Mouse (Mus musculus) adipocyte (in vitro differentiated cells): ENCODE measurements at regions not wholly inside any gene's neighbourhood (a gene's known extent, or its start where the extent isn't known, plus 50 kb on each side); places are given as distances from the start of the nearest gene placed in this dataset.
"Not testable (repeated sequence)": the region's sequence is repeated elsewhere in the genome, so short reads cannot be mapped to it uniquely, and the experiment has no call there.

ENCODE experiments used
- DNase-seq: peaks from one replicate; pipeline ENCODE4 v3.0.0-alpha.2; 2016; ENCODE audit warnings: low spot score

DNA sequence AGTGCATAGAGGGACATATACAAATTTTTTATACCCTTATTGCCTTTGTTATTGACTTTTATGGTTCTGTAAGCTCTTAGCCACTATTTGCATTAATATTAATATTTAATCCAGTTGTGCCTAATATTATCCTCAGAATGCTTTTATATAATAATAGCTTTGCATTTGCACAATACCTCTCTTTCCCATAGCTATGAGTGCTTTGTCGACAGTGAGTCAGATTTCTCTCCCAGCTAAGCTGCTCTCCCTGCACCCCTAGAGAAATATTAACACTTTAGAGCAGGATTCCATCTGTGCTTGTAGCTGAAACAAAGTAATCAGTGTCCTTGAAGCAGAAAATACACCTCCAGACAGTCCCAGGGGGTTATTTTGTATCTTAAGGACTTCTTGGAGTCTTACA, 288.6 kb upstream of the Arglu1 start:
- DNase-seq, result no peak

DNA sequence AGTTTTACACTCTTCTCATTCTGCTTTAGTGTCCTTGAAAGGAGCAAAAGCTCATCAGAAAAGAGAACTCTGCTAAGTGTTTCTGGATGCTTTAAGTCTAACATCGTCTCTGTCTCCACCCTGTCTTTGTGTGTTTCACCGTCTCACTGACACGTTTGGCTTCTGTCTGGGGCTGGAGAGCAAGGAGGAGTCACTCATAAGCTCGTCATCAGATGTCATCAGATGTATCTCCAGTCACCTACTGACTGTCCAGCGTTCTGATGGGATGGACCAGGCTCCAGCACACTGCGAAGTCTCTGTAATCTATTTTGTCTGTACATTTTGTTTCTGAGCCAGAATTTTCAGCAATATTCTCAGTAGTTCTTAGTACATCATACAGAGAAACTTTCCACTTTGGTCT, 283.4 kb upstream of the Arglu1 start:
- no peak for DNase-seq

GRCm38 (mm10) chr8:8973334-8973733, 283.0 kb upstream of the Arglu1 start:
- DNase-seq, result no peak

DNA sequence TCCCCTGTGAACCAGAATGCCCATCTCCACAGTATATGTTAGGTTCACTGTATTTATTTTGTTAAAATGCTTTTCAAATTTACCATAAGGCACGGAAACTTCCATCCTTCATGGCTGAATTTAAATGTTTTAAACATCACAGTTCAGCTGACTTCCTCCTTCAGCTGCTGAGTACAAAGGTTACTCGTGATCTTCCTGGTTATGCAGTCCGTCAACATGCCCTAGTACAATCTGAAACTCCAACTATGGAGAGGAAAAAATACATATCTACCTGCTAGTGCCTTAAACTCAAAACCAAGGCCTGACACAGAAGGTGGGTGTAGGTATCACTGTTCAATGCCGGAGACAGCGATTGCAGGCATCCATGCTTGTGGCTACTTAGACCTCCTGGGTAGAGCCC, 280.5 kb upstream of the Arglu1 start:
- no peak for DNase-seq

GRCm38 (mm10) chr8:8970346-8970745, 280.0 kb upstream of the Arglu1 start:
- DNase-seq, result no peak

GRCm38 (mm10) chr8:8969112-8969950, 279.0 kb upstream of the Arglu1 start:
- DNase-seq, result peak; percentile 22

- no peak for DNase-seq
These were observed 276.3 kb upstream of the Arglu1 start for GRCm38 (mm10) chr8:8966658-8967048.

GRCm38 (mm10) chr8:8965983-8966657, 275.8 kb upstream of the Arglu1 start:
- DNase-seq, result no peak

GRCm38 (mm10) chr8:8960221-8960620, 269.9 kb upstream of the Arglu1 start:
- DNase-seq, result no peak

DNA sequence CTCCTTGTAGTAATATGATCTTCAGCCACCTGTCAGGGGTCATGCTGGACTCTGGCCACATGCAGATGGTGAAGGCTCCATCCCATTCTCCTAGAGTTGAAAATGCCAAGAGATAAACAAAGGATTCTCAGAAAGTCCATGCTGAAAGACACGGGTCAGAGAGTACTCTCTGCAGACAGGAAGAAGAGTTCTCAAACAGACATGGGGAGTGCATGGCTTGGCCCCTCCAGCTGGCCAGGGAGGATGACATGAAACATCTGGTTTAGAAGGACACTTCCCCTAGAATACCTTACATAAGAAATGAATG, 269.4 kb upstream of the Arglu1 start:
- no peak for DNase-seq

DNA sequence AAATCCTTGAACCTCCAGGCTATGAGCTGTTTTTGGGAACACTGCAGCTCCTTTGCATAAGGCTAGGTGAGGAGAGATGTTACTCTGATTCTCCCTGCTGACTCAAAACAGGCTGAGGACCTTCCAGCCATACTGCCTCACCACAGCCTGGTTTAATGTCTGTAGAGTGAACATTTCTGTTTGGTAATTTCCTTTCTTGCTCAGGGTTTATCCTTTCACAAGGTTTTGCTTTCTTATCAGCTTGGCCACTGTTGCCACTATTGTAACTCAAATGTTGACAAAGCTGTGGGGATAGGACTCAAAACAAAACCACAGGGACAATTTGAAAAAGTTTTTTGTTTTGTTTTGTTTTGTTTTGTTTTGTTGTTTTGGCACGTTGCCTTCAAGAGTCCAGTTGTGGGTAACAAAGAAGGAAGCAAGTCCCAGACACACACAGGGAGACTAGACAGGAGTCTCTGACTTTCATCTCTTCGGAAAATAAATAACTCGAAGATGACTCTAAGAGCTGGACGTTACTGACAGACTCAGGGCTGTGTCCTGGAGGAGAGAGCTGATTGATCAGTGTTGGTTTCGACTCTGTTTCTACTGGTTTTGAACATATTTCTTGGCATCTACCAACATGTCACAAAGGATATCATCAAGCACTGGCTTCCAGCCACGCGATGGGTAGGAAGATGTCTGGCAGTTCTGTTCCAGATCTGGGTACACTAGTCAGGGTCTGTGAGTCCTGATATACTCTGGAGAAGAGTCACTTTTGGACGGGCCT, 268.9 kb upstream of the Arglu1 start:
- no peak for DNase-seq

DNA sequence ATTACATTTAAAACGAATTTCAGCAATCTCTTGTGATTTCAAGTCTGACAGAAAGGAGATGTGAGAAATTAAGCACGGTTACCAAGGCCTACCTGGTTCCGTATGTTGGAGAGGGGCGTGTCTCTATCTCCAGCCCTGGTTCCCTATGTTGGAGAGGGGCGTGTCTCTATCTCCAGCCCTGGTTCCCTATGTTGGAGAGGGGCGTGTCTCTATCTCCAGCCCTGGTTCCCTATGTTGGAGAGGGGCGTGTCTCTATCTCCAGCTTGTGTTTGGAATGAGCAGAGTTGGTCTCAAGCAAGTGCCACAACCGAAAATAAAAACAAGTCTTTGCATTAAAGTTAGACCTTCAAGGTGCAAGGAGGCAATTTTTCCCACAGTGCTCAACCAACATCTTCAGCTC, 267.8 kb upstream of the Arglu1 start:
- not testable (repeated sequence) for DNase-seq

GRCm38 (mm10) chr8:8952212-8952611, 261.9 kb upstream of the Arglu1 start:
- DNase-seq, result no peak

- DNase-seq, result no peak
These were observed 260.9 kb upstream of the Arglu1 start for GRCm38 (mm10) chr8:8951186-8951585.

- no peak for DNase-seq
These were observed 257.3 kb upstream of the Arglu1 start for GRCm38 (mm10) chr8:8947516-8948161.

DNA sequence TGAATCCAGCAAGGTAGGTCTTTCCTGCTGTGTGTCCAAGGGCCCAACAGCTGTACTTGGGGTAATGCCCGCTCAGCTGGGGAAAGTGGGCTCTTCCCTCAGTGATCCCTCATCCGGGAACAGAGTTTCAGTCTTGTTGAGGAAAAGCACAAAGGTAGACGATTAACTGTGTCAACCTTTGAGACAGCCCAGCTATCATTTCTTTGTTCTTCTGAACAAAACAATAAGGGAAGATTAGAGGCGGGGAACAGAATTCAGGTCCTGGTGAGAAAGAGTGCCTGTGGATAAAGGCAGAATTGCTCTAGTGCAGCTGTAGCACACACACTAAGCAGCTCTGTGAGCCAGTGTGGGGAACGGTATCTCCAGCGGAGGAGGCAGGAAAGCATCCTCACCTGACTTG, 252.7 kb upstream of the Arglu1 start:
- DNase-seq, result no peak

- DNase-seq, result no peak
These were observed 250.6 kb upstream of the Arglu1 start for GRCm38 (mm10) chr8:8940899-8941298.

DNA sequence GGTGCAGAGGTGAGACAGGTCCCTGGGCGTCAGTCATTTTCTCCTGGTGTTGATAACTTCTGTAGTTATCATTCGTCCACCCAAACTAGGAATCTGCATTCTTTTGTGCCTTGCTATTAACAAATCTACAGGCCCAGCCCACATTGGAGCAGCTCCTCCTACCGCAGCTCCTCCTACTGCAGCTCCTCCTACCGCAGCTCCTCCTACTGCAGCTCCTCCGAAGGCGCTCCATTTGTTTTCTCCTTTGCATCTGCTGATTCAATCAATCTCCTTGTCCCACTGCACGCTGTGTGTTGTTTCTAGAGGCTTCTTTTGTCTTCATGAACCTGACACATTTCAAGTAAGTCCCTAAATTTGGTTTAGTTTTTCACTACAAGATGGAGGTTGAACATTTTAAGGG, 248.2 kb upstream of the Arglu1 start:
- DNase-seq, result no peak

GRCm38 (mm10) chr8:8932466-8932865, 242.1 kb upstream of the Arglu1 start:
- DNase-seq, result no peak

GRCm38 (mm10) chr8:8931746-8932145, 241.4 kb upstream of the Arglu1 start:
- DNase-seq, result no peak

GRCm38 (mm10) chr8:8928074-8928862, 237.9 kb upstream of the Arglu1 start:
- DNase-seq, result no peak

DNA sequence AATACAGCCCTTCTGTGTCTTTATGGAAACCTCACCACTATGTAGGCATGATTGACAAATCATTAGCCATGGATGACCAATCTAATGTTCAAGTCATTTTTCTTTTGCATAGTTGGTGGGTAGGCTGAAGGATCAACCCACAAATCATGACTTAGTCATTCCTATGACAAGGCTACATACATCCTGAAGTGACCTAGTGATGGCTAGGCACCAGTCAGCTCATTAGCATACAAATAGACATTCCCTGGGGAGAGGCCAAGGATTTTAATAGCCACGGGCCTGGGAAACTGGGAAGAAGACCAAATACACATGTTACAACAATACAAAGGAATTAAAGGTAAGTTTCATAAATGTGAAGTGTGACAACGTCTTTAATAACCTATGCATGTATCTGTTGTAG, 231.1 kb upstream of the Arglu1 start:
- DNase-seq, result no peak
